Mouse (Mus musculus) layer of hippocampus, adult 2 months (tissue): Measurements from ENCODE around the gene Erbb2. TPM values are rescaled to one million over a fixed set of nuclear protein-coding genes. Genes with fewer than 3 reads are reported as not detected.

Source experiments
- DNase-seq, 2 experiments: peaks; one replicate each; pipeline ENCODE4 v3.0.0; 2022; ENCODE audit warnings: low spot score in 2 of 2
- H3K27ac ChIP-seq: fragments of 200-600 bp; 2 replicates; pipeline ENCODE4 v1.8.1; 2022
- H3K4me3 ChIP-seq: fragments of 200-600 bp; 2 replicates; pipeline ENCODE4 v1.8.1; 2022; ENCODE audit warnings: mild to moderate bottlenecking
- CTCF ChIP-seq: fragments of 200-600 bp; conservative IDR thresholded peaks from 2 replicates; pipeline ENCODE4 v1.8.1; 2022; ENCODE audit warnings: antibody characterized with exemption, mild to moderate bottlenecking, moderate library complexity
- total RNA-seq, 2 experiments: library from RNA; stranded (reverse); gene quantifications; 2 replicates each; pipeline ENCODE4 v1.2.3; 2021

Gene Erbb2
- total RNA-seq, 2 experiments from 2014 or later: 1.9 to 2.8 TPM

DNA sequence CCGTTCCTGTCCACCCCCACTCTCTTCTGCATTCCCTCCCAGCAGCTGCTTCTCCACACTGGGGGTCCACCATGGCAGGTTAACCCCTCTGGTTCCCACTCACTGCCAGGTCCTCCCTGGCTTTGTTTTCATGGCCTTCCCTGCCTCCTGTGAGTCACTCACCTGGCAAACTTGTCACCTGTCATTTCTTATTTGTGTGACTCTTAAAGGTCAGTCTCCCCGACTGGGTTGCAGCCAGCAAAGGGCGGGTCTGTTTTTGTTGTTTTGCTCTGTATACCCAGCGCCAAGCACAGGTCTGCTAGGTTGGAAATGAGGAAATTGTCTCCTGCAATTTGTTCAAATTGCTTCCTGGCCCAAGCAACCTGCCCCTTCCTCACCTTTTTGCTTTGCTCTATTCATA lies 33.4 kb downstream of the Erbb2 start:
- no peak overlapping the region for H3K4me3 ChIP-seq
- no peak overlapping the region for H3K27ac ChIP-seq
- TF ChIP-seq CTCF: no peak
- no peak for DNase-seq

DNA sequence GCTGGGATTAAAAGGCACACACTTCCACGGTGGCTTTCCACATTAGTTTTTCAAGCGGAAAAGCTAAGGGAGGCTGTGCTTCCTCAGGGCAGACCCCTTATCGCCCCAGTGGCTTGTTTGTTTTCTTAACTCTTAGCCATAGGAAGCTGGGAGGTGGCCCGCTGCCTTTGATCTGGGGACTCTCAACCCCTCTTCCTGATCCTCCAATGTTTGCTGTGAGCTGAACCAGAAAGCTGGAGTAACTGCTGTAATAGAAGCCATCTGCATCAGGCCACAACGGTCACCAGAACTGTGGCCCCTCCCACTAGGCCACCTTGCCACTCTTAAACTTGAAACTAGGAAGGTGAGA lies 33.9 kb downstream of the Erbb2 start, which contains the start of gene Grb7:
Gene Grb7, plus strand, starts transcription at position 182 of the 349 bp plus-strand sequence.
- Histone ChIP-seq H3K27ac (peak within 1 kb of the TSS; percentile 55; the same call in 1 of the 2 replicates), H3K4me3 (peak within 1 kb of the TSS; percentile 30; the same call in 1 of the 2 replicates)
- no peak for TF ChIP-seq CTCF
- no peak for DNase-seq

DNA sequence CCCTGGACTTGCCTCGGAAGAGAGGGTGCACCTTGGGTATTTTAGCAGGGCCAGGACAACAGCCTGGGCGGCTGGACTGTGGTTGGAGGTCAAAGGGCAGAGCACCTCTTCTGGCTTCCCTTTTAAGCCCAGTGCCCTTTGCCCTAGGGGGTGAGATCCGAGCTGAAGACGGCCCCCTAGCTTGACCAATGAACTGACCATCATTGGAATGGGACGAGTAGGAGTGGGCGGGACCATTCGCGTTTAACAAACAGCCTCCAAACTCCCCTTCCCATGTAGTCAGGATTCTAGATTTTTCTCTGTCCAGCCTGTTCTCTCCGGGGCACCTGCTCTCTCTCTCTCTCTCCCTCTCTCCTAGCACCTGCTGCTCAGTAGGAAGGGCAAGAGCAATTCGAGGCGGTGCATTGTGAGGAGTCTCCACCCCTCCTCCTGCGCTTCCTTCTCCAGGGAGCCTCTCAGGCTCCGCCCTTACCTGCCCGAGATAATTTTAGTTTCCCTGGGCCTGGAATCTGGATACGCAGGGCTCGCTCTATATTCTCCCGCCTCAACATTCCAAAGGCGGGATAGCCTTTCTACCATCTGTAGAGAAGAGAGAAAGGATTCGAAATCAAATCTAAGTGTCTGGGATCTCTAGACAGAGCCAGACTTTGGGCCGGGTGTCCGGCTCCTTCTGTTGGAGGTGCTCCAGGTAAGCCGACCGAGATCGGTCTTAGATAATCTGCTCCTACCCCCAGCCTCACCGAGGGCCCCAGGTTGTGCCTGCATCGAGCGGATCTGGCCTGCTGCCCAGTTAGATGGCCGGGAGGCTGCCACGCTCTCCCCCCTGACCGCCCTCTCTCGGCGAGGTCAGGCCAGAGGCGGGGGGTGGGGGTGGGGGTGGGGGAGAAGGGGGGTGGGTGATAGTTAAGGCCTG lies 34.5 kb downstream of the Erbb2 start:
- DNase-seq: no peak
- TF ChIP-seq CTCF: no peak
- Histone ChIP-seq H3K4me3 (peak overlapping the region; percentile 30; the same call in 1 of the 2 replicates), H3K27ac (peak overlapping the region; percentile 55; the same call in 1 of the 2 replicates)

DNA sequence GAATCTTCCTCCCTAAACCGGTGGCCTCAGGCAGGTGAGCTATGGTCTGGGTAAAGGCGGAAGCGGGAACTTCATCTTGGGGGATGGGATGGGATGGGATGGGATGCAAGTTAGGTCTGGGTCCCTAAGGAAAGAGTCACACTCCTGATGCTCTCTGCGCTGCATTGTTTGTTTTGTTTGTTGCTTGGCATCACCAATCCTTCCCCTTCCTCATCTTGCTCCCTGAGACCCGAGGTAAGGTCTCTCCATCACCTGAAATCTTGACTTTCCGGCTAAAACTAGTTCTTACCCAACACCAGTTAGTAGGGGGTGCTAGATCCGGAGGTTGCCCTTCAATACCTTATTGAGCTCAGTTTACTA lies 35.2 kb downstream of the Erbb2 start:
- Histone ChIP-seq H3K27ac (peak overlapping the region; percentile 36; the same call in 1 of the 2 replicates), H3K4me3 (peak overlapping the region; percentile 5; the same call in 1 of the 2 replicates)
- no peak for DNase-seq
- TF ChIP-seq CTCF: no peak

- DNase-seq: no peak
- peak overlapping the region; percentile 36; the same call in 1 of the 2 replicates for H3K27ac ChIP-seq
- TF ChIP-seq CTCF: no peak
- no peak overlapping the region; the same call in 1 of the 2 replicates for H3K4me3 ChIP-seq
These were observed 36.0 kb downstream of the Erbb2 start for GRCm38 (mm10) chr11:98448191-98448790.

GRCm38 (mm10) chr11:98449419-98449818 lies 37.1 kb downstream of the Erbb2 start:
- TF ChIP-seq CTCF: no peak
- Histone ChIP-seq H3K4me3 (no peak overlapping the region), H3K27ac (no peak overlapping the region)
- no peak for DNase-seq

DNA sequence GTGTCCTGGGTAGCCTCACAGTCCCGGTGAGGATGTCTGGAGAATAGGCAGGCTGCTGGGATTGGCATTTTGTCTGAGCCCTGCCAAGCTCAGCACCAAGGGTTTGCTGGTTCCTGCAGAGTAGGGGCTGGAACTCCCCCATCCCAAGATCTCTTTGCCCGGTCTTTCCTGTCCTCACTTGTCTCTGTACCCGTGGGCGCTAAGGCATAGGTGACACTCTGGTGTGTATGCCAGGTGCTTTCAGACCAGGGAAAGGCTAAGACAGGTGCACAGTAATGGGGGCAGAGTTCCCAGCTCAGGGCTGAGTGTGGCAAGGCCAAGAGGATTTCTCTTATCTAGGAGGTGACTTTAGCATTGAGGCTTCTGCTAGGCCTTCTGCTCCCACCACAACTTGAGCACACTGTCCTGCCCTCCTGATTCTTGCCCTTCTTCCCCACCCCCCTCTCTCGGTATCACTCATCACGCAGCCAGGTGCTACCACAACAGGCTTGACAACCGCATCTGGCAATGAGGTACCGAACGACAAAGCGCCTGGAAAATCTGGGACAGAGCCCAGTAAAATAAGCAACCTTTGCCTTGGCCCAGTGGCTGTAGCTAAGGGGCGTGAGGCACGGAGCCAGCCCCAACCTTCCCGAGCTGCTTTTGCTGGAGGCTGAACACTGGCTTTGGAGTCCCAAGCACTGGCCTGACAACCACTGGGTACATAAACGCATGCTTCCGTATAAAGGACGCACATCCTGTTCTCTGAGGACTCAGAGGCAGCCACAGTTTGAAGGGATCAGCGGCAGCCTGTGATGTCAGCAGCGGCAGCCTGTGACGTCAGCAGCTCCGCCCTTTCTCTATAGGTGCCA lies 37.9 kb downstream of the Erbb2 start:
- Histone ChIP-seq H3K27ac (no peak overlapping the region), H3K4me3 (no peak overlapping the region)
- TF ChIP-seq CTCF: no peak
- DNase-seq: no peak

DNA sequence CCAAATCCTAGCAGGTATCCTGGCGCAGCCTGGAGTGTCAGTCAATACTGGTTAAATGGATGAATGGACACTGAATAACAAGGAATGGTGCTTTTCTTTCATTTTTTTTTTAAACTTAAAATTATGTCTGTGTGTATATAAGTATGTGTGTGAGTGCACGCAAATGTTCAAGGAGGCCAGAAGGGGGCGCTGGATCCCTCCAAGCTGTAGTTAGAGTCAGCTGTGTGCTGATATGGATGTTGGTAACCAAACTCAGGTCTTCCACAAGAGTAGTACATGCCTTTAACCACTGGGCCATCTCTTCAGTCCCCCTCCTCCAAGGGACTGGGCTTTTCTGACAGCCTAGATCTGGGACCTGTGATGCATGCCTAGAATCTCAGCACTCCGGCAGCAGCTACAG lies 43.2 kb downstream of the Erbb2 start:
- Histone ChIP-seq H3K27ac (no peak overlapping the region), H3K4me3 (no peak overlapping the region)
- peak; percentile 46 for TF ChIP-seq CTCF
- DNase-seq: no peak

GRCm38 (mm10) chr11:98456545-98456944 lies 44.3 kb downstream of the Erbb2 start:
- no peak for TF ChIP-seq CTCF
- Histone ChIP-seq H3K4me3 (no peak overlapping the region), H3K27ac (no peak overlapping the region)
- DNase-seq: no peak

DNA sequence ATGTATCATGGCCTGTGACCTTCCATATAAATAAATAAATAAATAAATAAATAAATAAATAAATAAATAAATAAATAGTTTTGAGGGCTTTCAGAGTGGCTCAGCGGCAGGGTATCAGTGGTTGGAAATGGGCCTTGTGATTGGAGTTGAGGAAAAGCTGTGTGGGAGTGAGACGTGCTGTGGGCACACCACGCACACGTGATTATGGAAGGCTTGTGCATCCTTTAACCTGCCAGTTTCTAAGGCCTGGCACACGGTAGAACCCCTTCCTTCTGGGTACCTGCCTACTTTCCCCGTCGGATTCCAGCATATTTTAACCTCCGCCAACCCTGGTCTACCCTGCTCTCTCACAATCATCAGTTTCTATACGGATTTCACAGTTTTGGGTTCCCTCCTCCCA lies 44.7 kb downstream of the Erbb2 start:
- Histone ChIP-seq H3K27ac (no peak overlapping the region; the same call in 1 of the 2 replicates), H3K4me3 (peak overlapping the region; percentile 60)
- no peak for TF ChIP-seq CTCF
- no peak for DNase-seq

DNA sequence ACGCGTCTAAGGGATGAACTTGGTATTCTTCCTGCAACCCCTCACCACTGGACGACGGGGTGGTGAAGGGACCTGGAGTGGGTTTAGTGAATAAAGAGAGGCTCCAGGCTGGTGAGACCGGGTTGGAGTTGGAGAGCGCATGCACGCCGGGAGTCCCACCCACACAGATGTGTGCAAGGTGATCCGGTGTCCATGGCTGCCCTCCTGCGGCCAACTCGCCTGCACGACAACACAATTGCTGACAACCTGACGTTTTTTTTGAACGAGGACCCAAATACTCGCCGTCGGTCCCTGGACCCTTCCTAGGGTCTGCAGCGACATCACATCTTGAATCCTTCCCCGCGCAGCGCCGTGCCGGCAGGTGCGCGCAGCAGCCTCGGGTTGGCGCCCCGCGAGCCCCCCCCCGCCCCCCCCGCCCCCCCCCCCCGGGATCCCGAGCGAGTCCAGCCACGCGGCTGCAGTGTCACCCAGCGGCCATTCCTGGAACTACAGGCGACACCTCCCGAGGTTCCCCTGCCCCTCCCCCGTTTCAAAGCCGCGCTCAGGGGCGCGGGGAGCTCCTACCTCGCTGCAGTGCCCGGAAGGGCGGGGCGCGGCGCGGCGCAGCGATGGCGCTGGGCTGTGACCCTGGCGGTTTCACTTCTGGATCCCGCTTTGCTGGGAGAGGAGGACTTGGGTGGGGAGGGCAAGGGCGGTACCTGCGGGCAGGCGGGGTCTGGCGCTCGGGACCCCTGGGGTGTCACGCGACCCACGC lies 45.3 kb downstream of the Erbb2 start:
- peak; percentile 83 for TF ChIP-seq CTCF
- peak overlapping the region; percentile 69 for H3K27ac ChIP-seq
- DNase-seq: peak; percentile 48 to 85
- H3K4me3 ChIP-seq: peak overlapping the region; percentile 60
